Comparison of ENCODE assay signal across 13 mouse cellular contexts in genomic region chr2:120185527-120186276, GRCm38 (mm10). TPM values are rescaled to one million over a fixed set of nuclear protein-coding genes. Genes with fewer than 3 reads are reported as not detected.
DNase-seq lines count a peak whose midpoint lies in the region; ATAC-seq and TF ChIP-seq lines count a peak whose summit lies in the region.
"Had no signal": no experiment of that assay in that cellular context is flagged by ENCODE, and none has a peak within 500 bp of the region (broad histone marks: within the 10 kb centered on the region; RNA-seq: fewer than 3 reads in every experiment).

No protein-coding gene starts in this region.

- TF ChIP-seq RAD21 in MEL (IDR thresholded peaks at IDR 0.05; ENCODE audit: low read depth, low read length): peak; percentile 12

- no peak overlapping the region for H3K9ac ChIP-seq in MEL (ENCODE audit: control insufficient read depth, low read depth, low read length, poor library complexity, severe bottlenecking)
- H3K9ac ChIP-seq: limb, embryonic 12.5 days had no signal

- intact Hi-C loops in left cerebral cortex, adult 2 months (cut with DNase I): no loop called here
- intact Hi-C loops in left cerebral cortex, postnatal 14 days (cut with DNase I): no loop called here

- TF ChIP-seq POLR2A in MEL (IDR thresholded peaks at IDR 0.05; ENCODE audit: control insufficient read depth in 1 of 2, insufficient read depth in 1 of 2, low read depth in 1 of 2, low read length in 2 of 2, poor library complexity in 1 of 2): no peak

- H3K27me3 ChIP-seq in MEL (ENCODE audit: control insufficient read depth in 1 of 2, insufficient read depth in 2 of 2, low read length in 2 of 2): peaks cover under 1 to 4% of the 10 kb centered on the region in 2 experiments; a peak in 2 of 4 replicates
- H3K27me3 ChIP-seq: limb, embryonic 12.5 days had no signal

- H3K79me2 ChIP-seq in MEL (ENCODE audit: control insufficient read depth, insufficient read depth, low read length, poor library complexity): no peaks in the 10 kb centered on the region

- no peak overlapping the region for H3K4me3 ChIP-seq in left cerebral cortex, adult 2 months
- no peak overlapping the region for H3K4me3 ChIP-seq in MEL (ENCODE audit: control insufficient read depth in 1 of 2, insufficient read depth in 1 of 2, low read depth in 2 of 2, low read length in 2 of 2)
- H3K4me3 ChIP-seq: erythroblast, embryonic 14.5 days; limb, embryonic 12.5 days had no signal

- no peaks in the 10 kb centered on the region for H3K36me3 ChIP-seq in MEL (ENCODE audit: control insufficient read depth in 1 of 2, insufficient read depth in 2 of 2, low read length in 2 of 2)
- H3K36me3 ChIP-seq: limb, embryonic 12.5 days had no signal

- DNase-seq in cerebellum, adult 8-10 months: peak; percentile 28
- no peak for DNase-seq in cerebellum, adult 11-12 months
- no peak for DNase-seq in left cerebral cortex, adult 2 months (ENCODE audit: extremely low spot score in 1 of 2, low spot score in 2 of 2)
- DNase-seq in left cerebral cortex, postnatal 14 days (ENCODE audit: low spot score in 2 of 2): no peak
- peak; percentile 8 for DNase-seq in MEL (ENCODE audit: low read depth, low spot score)
- peak; percentile 13 for DNase-seq in lung, postnatal 10 days
- no peak for DNase-seq in kidney, postnatal 14 days
- DNase-seq: gastrocnemius, postnatal 25 days; heart, postnatal 4 days had no signal

- no peak for TF ChIP-seq EP300 in MEL (IDR thresholded peaks at IDR 0.05; ENCODE audit: low read depth in 1 of 2, low read length in 2 of 2)

- H3K4me1 ChIP-seq in MEL (ENCODE audit: control insufficient read depth in 1 of 2, insufficient read depth in 2 of 2, low read length in 2 of 2): peaks cover 0 to 6% of the 10 kb centered on the region in 2 experiments; a peak in 1 of 4 replicates
- H3K4me1 ChIP-seq: limb, embryonic 12.5 days had no signal

- peak; percentile 17 for TF ChIP-seq CTCF in left cerebral cortex, adult 2 months (IDR thresholded peaks at IDR 0.05)
- TF ChIP-seq CTCF in MEL (IDR thresholded peaks at IDR 0.05 in 2 of 3, conservative IDR thresholded peaks at IDR 0.05 in 1 of 3; ENCODE audit: control insufficient read depth in 1 of 3, insufficient read depth in 1 of 3, low read depth in 2 of 3, low read length in 3 of 3, poor library complexity in 1 of 3, severe bottlenecking in 1 of 3): peak; percentile 23 to 40 (median 34); a peak in 4 of 6 replicates

- no peak overlapping the region for H3K27ac ChIP-seq in left cerebral cortex, adult 2 months
- no peak overlapping the region for H3K27ac ChIP-seq in MEL (ENCODE audit: control insufficient read depth, low read depth, low read length)
- H3K27ac ChIP-seq: limb, embryonic 12.5 days had no signal

- no peak for ATAC-seq in inflammation-experienced regulatory T-cells, adult 6 months
- ATAC-seq: midbrain, embryonic 16.5 days had no signal

- H3K9me3 ChIP-seq in MEL (replicated peaks; ENCODE audit: insufficient read depth, low read length): no peaks in the 10 kb centered on the region
- H3K9me3 ChIP-seq: limb, embryonic 12.5 days had no signal

TF ChIP-seq in MEL, 35 proteins besides CTCF, POLR2A, EP300 and RAD21:
- TF ChIP-seq E2F4 (IDR thresholded peaks at IDR 0.05; ENCODE audit: borderline replicate concordance, low read depth, low read length) (no peak), ZNF384 (IDR thresholded peaks at IDR 0.05; ENCODE audit: low read depth, low read length) (no peak), MYB (IDR thresholded peaks at IDR 0.05; ENCODE audit: low read depth, low read length) (no peak), UBTF (IDR thresholded peaks at IDR 0.05; ENCODE audit: borderline replicate concordance, insufficient read depth, low read depth, low read length) (no peak), JUND (IDR thresholded peaks at IDR 0.05; ENCODE audit: low read depth, low read length) (no peak), POLR2AphosphoS5 (IDR thresholded peaks at IDR 0.05; ENCODE audit: borderline replicate concordance, low read depth, low read length) (no peak), SMC3 (IDR thresholded peaks at IDR 0.05; ENCODE audit: low read depth, low read length) (no peak), MXI1 (IDR thresholded peaks at IDR 0.05; ENCODE audit: low read depth, low read length) (no peak)

RNA-seq across cellular contexts. Expression of gene Ehd4, which starts 31.3 kb away (rescaled TPM):
- total RNA-seq in left cerebral cortex, adult 2 months (2021): 10 to 100 TPM; 12.1 to 15.0 TPM
- 10 to 100 TPM; 11.6 TPM for total RNA-seq in left cerebral cortex, postnatal 14 days (2021)
- total RNA-seq in MEL (2012; rRNA removed): 14.1 and 15.8 TPM in 2 replicates
- polyA plus RNA-seq in MEL (2012; ENCODE audit: insufficient read depth in 1 of 2, insufficient read length in 2 of 2, low read depth in 1 of 2, low replicate concordance in 2 of 2, missing spikeins in 1 of 2): 10 to 100 TPM in 1 of 2 experiments, not detected in 1; 35.5 TPM
- 10 to 100 TPM in 1 of 3 experiments, 1 to 10 TPM in 2; 2.9 to 16.2 (median 3.9) TPM for polyA plus RNA-seq in inflammation-experienced regulatory T-cells, adult 6 months (2017; shearing (Covaris generic))

RNA-seq across cellular contexts. Expression of gene Pla2g4e, which starts 59.4 kb away (rescaled TPM):
- total RNA-seq in left cerebral cortex, adult 2 months (2021): 10 to 100 TPM; 19.4 to 22.3 TPM
- 10 to 100 TPM; 27.3 to 30.2 TPM for total RNA-seq in left cerebral cortex, postnatal 14 days (2021)
- total RNA-seq in MEL (2012; rRNA removed): not detected in 2 replicates
- polyA plus RNA-seq in MEL (2012; ENCODE audit: insufficient read depth in 1 of 2, insufficient read length in 2 of 2, low read depth in 1 of 2, low replicate concordance in 2 of 2, missing spikeins in 1 of 2): not detected
- polyA plus RNA-seq in inflammation-experienced regulatory T-cells, adult 6 months (2017; shearing (Covaris generic)): not detected
- polyA plus RNA-seq: erythroblast, embryonic 14.5 days had no signal

Comparison
In these comparisons a context has a peak if more than half of its experiments do, and no peak if none do; other contexts are left out.
1. DNase-seq: peak in cerebellum, adult 8-10 months (single experiment), MEL (single experiment) and lung, postnatal 10 days (single experiment); none in cerebellum, adult 11-12 months (single experiment), left cerebral cortex, adult 2 months (0 of 2), left cerebral cortex, postnatal 14 days (0 of 2) and kidney, postnatal 14 days (single experiment).
2. RNA of gene Pla2g4e, which starts 59.4 kb away (total RNA-seq): 27.3 to 30.2 TPM in left cerebral cortex, postnatal 14 days and 19.4 to 22.3 TPM in left cerebral cortex, adult 2 months; not detected in MEL; every median in the first group is over 10 times any median in the second.